Mouse (Mus musculus): Measurements from ENCODE around the gene Tex2.

DNA sequence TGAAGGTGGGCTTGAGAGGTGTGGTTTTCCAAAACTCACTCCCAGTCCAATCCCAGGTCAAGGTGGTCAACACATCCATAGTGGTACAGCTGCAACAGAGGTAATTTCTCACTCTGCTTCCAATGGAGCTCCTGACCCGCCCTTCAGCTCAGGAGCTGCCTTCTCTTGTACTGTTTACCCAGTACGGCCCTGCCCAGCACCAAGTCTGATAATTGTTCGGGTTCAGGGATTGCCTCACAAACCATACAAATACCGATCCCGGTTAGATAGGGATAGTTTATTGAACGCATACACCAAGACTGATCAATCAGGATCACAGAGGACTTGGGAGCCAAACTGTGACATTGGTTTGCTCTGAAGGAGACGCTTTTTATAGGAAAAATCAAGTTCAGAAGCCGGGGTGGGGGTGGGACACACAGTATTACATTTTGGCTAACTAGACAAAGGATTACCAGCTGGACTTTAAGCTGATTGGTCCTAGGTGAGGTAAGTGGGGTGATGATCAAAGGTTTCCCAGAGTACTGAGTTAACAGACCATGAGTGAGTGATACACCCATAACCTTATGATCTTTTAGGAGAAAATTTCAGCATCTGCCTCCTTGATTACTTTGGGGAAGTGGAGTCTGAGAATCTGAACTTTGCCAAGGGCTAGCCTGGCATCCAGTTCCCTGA, 29.9 kb upstream of the Tex2 start:
- TF ChIP-seq CTCF (IDR thresholded peaks at IDR 0.05) = no peak
- no peak for TF ChIP-seq EP300 (IDR thresholded peaks at IDR 0.05)

All from lung, postnatal 0 days (tissue).